Mouse (Mus musculus): ENCODE results near the gene Btbd17. TPM values are rescaled to one million over a fixed set of nuclear protein-coding genes. Genes with fewer than 3 reads are reported as not detected.

Btbd17 gene
- polyA plus RNA-seq, 1 experiment, result 0.52 TPM

DNA sequence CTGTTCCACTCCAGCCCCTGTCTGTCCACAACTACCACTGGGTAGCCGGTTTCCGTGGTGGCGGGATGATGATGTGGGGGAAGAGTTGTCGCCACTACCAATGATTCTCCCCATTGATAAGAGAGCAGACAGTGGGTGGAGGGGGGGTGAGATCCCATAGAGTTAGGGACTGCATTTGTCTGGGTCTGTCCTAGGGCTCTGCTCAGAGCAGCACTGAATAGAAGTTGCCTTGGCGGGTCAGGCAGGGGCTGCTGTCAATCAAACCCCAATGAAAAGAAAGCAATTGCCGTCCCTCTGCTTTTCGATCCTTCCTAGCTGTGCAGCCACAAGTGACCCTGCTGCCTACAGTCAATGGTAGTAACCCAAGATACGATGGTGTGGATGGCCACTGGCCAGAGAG is 8.2 kb upstream of the Btbd17 start:
- no peaks in the 10 kb centered on the region for H3K36me3 ChIP-seq (ENCODE audit: control insufficient read depth, insufficient read depth, low read length)
- WGBS, result 82% methylated on average over 8 of the region's 8 CpGs
- H3K4me3 ChIP-seq (ENCODE audit: low read depth, low read length), result no peak overlapping the region
- no peaks in the 10 kb centered on the region for H3K27me3 ChIP-seq (ENCODE audit: control insufficient read depth, insufficient read depth, low read length)
- H3K4me1 ChIP-seq (ENCODE audit: control insufficient read depth, insufficient read depth, insufficient read length, low read length), result peaks cover 4% of the 10 kb centered on the region; the same call in 1 of the 2 replicates
- TF ChIP-seq CTCF (IDR thresholded peaks at IDR 0.05; ENCODE audit: extremely low read depth, insufficient read length, insufficient replicate concordance, low read depth, low read length), result no peak
- no peak for TF ChIP-seq POLR2A (IDR thresholded peaks at IDR 0.05; ENCODE audit: low read depth, low read length)
- no peak overlapping the region for H3K27ac ChIP-seq (ENCODE audit: insufficient read depth, low read depth, low read length)

DNA sequence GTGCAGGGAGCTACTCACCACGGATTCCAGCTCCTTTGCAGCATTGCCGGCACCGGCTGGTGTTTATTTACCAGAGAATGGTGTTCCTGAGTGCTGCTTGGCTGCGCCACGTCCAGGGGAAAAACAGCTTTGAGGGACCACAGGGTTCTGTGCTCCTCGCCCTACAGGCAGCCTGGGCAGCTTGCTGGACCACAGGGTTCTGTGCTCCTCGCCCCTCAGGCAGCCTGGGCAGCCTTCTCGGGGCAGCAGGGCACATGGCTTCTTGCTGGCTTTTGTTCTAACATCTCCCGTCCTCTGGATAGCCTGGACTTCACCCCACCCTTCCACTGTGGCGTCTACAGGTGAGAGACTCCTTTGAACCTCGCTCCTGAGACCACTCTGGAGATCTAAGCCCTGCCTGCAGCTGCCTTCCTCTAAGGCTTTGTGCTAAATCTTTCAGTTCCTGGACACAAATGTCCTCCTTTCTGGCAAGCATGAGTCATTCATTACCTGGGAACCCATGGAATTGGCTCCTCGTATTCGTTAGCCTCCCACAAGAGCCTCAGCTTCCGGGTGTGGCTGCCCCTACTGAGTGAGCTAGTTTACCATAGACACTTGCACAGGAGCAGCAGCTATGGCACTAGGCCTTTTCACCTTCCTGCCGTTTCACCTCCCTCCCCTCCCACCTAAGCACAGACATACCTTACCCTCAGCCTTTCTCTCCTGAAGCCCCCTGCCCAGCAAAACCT is 7.0 kb upstream of the Btbd17 start:
- Histone ChIP-seq H3K4me3 (ENCODE audit: low read depth, low read length) (no peak overlapping the region), H3K4me1 (ENCODE audit: control insufficient read depth, insufficient read depth, insufficient read length, low read length) (peaks cover 4% of the 10 kb centered on the region; the same call in 1 of the 2 replicates), H3K27ac (ENCODE audit: insufficient read depth, low read depth, low read length) (no peak overlapping the region), H3K36me3 (ENCODE audit: control insufficient read depth, insufficient read depth, low read length) (no peaks in the 10 kb centered on the region), H3K27me3 (ENCODE audit: control insufficient read depth, insufficient read depth, low read length) (no peaks in the 10 kb centered on the region)
- TF ChIP-seq CTCF (IDR thresholded peaks at IDR 0.05; ENCODE audit: extremely low read depth, insufficient read length, insufficient replicate concordance, low read depth, low read length) (no peak), POLR2A (IDR thresholded peaks at IDR 0.05; ENCODE audit: low read depth, low read length) (no peak)
- WGBS, result 44% methylated on average over 15 of the region's 15 CpGs

DNA sequence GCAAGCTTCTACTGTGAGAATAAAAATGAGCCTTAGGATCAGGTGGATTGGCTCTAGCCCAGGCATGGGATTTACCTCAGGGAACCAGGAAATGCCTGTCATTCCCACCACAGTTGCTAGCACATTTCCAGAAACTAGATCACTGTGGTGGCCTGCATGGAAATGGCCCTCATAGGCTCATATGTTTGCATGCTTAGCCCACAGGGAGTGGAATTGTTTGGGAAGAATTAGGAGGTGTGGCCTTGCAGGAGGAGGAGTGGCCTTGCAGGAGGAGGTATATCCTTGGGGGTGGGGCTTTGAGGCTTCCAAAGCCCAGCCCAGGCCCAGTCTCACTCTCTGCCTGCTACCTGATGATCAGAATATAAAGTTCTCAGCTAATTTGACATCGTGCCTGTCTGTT is 6.2 kb upstream of the Btbd17 start:
- 97% methylated on average over 1 of the region's 1 CpGs for WGBS
- Histone ChIP-seq H3K4me3 (ENCODE audit: low read depth, low read length) (no peak overlapping the region), H3K4me1 (ENCODE audit: control insufficient read depth, insufficient read depth, insufficient read length, low read length) (peaks cover 4% of the 10 kb centered on the region; the same call in 1 of the 2 replicates), H3K27ac (ENCODE audit: insufficient read depth, low read depth, low read length) (no peak overlapping the region), H3K36me3 (ENCODE audit: control insufficient read depth, insufficient read depth, low read length) (no peaks in the 10 kb centered on the region), H3K27me3 (ENCODE audit: control insufficient read depth, insufficient read depth, low read length) (no peaks in the 10 kb centered on the region)
- TF ChIP-seq CTCF (IDR thresholded peaks at IDR 0.05; ENCODE audit: extremely low read depth, insufficient read length, insufficient replicate concordance, low read depth, low read length), result no peak
- no peak for TF ChIP-seq POLR2A (IDR thresholded peaks at IDR 0.05; ENCODE audit: low read depth, low read length)

DNA sequence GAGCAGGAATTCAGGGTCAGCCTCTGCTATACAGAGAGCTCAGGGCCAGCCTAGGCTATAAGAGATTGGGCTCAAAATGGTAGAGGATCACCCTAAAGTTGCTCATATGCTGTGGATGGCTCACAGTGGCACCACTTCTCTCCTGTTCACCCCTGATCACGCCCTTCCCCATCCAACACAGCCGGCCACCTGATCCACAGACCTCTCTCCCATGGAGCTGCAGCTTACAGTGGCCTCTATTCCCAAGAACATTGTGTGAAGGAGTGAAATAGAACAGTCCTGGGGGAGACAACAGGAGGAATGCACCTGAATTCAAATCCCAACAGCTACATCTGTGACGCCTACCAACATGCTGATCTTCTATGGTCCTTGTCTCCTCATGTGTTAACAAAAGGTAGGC is 2.9 kb upstream of the Btbd17 start, which contains the start of gene Gpr142:
Gpr142 (plus strand) TSS at position 301 of the 400 bp plus-strand sequence.
- no peaks in the 10 kb centered on the region for H3K36me3 ChIP-seq (ENCODE audit: control insufficient read depth, insufficient read depth, low read length)
- no peak within 1 kb of the TSS for H3K27ac ChIP-seq (ENCODE audit: insufficient read depth, low read depth, low read length)
- H3K27me3 ChIP-seq (ENCODE audit: control insufficient read depth, insufficient read depth, low read length), result no peaks in the 10 kb centered on the region
- no peak within 1 kb of the TSS for H3K4me3 ChIP-seq (ENCODE audit: low read depth, low read length)
- WGBS, result 85% methylated on average over 3 of the region's 3 CpGs
- TF ChIP-seq POLR2A (IDR thresholded peaks at IDR 0.05; ENCODE audit: low read depth, low read length), result no peak
- H3K4me1 ChIP-seq (ENCODE audit: control insufficient read depth, insufficient read depth, insufficient read length, low read length), result peaks cover 4% of the 10 kb centered on the region; the same call in 1 of the 2 replicates

DNA sequence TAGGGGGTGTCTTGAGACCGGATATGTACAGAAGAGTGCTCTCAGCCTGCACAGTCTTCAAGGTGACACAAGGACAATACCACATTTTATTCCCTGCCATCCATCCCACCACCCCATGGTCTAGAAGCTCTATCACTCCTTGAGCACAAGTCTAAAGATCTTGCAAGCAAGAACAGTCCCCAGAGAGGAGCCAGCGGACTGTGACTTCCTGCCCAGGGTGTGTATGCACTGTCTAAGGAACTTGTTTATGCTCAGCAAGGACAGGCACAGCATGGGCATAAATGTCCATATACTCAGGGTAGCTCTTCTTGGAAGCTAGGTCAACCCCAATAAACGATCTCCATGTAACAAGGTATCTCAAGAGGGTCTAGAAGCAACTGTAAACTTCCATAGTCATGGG is 2.2 kb upstream of the Btbd17 start:
- Histone ChIP-seq H3K27ac (ENCODE audit: insufficient read depth, low read depth, low read length) (no peak overlapping the region), H3K4me3 (ENCODE audit: low read depth, low read length) (no peak overlapping the region), H3K27me3 (ENCODE audit: control insufficient read depth, insufficient read depth, low read length) (no peaks in the 10 kb centered on the region; the same call in 1 of the 2 replicates), H3K36me3 (ENCODE audit: control insufficient read depth, insufficient read depth, low read length) (no peaks in the 10 kb centered on the region), H3K4me1 (ENCODE audit: control insufficient read depth, insufficient read depth, insufficient read length, low read length) (peaks cover 4% of the 10 kb centered on the region; the same call in 1 of the 2 replicates)
- TF ChIP-seq POLR2A (IDR thresholded peaks at IDR 0.05; ENCODE audit: low read depth, low read length) (no peak), CTCF (IDR thresholded peaks at IDR 0.05; ENCODE audit: extremely low read depth, insufficient read length, insufficient replicate concordance, low read depth, low read length) (no peak)
- 83% methylated on average over 3 of the region's 3 CpGs for WGBS

DNA sequence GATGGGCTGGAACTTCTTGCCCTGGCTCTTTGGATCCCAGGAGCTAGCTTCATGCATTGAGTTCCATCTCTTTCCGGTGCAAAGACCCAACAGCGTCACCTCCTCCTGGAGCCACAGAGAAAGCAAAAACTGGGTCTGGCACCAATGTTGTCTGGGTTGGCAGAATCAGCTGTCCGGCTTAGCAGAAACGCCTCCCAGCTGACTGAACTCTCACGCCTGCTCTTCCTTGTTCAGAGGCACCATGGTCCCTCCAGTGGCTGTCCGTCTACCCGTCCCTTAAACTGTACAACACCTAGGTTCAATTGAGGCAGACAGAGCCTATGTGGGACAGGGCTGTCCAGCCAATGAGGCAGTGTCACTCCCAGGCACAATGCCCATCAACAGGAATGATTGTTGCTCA is 1.4 kb upstream of the Btbd17 start:
- TF ChIP-seq CTCF (IDR thresholded peaks at IDR 0.05; ENCODE audit: extremely low read depth, insufficient read length, insufficient replicate concordance, low read depth, low read length), result no peak
- TF ChIP-seq POLR2A (IDR thresholded peaks at IDR 0.05; ENCODE audit: low read depth, low read length), result no peak
- no peaks in the 10 kb centered on the region for H3K36me3 ChIP-seq (ENCODE audit: control insufficient read depth, insufficient read depth, low read length)
- H3K4me3 ChIP-seq (ENCODE audit: low read depth, low read length), result no peak overlapping the region
- no peaks in the 10 kb centered on the region for H3K4me1 ChIP-seq (ENCODE audit: control insufficient read depth, insufficient read depth, insufficient read length, low read length)
- no peaks in the 10 kb centered on the region; the same call in 1 of the 2 replicates for H3K27me3 ChIP-seq (ENCODE audit: control insufficient read depth, insufficient read depth, low read length)
- WGBS, result 88% methylated on average over 7 of the region's 7 CpGs
- H3K27ac ChIP-seq (ENCODE audit: insufficient read depth, low read depth, low read length), result no peak overlapping the region

DNA sequence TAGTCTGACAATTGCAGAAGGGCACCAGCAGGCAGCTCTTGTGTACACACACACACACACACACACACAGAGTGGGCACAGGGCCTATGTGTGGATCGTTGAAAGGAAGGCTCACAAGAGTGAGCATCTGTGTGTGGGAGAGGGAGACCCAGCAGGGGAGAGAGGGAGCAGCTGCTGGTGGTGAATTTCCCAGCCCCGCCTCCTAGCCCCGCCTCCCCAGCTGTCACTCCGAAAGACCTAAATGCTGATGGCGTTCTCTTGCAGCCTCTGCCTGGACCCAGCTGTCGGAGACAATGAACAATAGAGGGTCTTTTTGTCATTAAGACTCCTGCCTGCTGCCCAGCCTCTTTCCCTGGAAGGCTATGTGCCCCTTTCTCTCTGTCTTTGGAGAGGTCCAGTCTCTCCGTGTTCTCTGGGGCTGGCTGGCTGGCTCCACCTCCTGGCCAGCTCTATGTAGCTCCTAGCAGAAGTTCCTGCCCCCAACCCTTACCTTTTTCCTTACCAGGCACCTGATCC is 456 bp downstream of the Btbd17 start:
- WGBS, result 1% methylated on average over 7 of the region's 7 CpGs
- H3K36me3 ChIP-seq (ENCODE audit: control insufficient read depth, insufficient read depth, low read length), result no peaks in the 10 kb centered on the region
- H3K27me3 ChIP-seq (ENCODE audit: control insufficient read depth, insufficient read depth, low read length), result peaks cover 17% of the 10 kb centered on the region
- H3K4me3 ChIP-seq (ENCODE audit: low read depth, low read length), result peak overlapping the region; percentile 43
- H3K27ac ChIP-seq (ENCODE audit: insufficient read depth, low read depth, low read length), result no peak overlapping the region
- no peaks in the 10 kb centered on the region; the same call in 1 of the 2 replicates for H3K4me1 ChIP-seq (ENCODE audit: control insufficient read depth, insufficient read depth, insufficient read length, low read length)
- TF ChIP-seq CTCF (IDR thresholded peaks at IDR 0.05; ENCODE audit: extremely low read depth, insufficient read length, insufficient replicate concordance, low read depth, low read length) (no peak), POLR2A (IDR thresholded peaks at IDR 0.05; ENCODE audit: low read depth, low read length) (no peak)

All from small intestine, adult 2 months (tissue).